Mouse (Mus musculus) left cerebral cortex, postnatal 25 days (tissue): ENCODE measurements at regions not wholly inside any gene's neighbourhood (a gene's known extent, or its start where the extent isn't known, plus 50 kb on each side); places are given as distances from the start of the nearest gene placed in this dataset.

Source experiments
- DNase-seq, 2 experiments: peaks; one replicate each; pipeline ENCODE4 v3.0.0; 2022; ENCODE audit warnings: low spot score in 2 of 2, mixed read lengths in 1 of 2
- intact Hi-C: fragments of 180-260 bp; cut with DNase I; formaldehyde crosslinking; loops from one replicate; pipeline ENCODE4 v1.15.1; 2025

DNA sequence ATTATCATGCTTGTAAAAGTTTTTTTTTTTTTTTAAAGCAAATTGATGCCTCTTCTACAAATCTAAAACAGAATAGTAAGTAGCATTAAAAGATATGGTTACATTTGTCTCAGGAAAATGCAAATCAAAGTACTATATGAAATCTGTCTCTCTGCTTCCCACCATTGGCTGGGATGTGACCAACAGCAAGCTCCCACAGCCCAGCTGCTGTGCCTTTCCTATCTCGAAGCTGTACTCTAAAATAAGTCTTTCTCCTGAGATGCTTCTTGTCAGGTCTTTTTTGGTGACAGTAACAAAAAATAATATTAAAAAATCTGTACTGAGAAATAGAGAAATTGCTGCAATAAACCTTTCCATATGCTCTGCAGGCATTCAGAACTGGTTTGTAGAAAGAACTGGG is 646.6 kb upstream of the Nrg3 start:
- intact Hi-C loops = loop anchor here (1.0 to 2.0 kb wide), 2 partner anchors 189 to 443 kb away; no protein-coding TSS in a partner anchor
- DNase-seq = peak; percentile 16 to 89
